Mouse (Mus musculus) E14TG2a.4 (cell line): ENCODE results near the gene Asrgl1.

Experiments used
- CTCF ChIP-seq: conservative IDR thresholded peaks from 2 replicates; pipeline ENCODE4 v1.5.1; 2014; ENCODE audit warnings: low read length
- POU5F1 ChIP-seq: IDR thresholded peaks from 2 replicates; pipeline ENCODE4 v1.6.1; 2014; ENCODE audit warnings: low read length, borderline replicate concordance

- TF ChIP-seq CTCF (no peak), POU5F1 (no peak)
These were observed 74.1 kb downstream of the Asrgl1 start for GRCm38 (mm10) chr19:9061221-9061893.
